Mouse (Mus musculus): ENCODE measurements around the gene Gm10272.
"Not testable (repeated sequence)": the region's sequence is repeated elsewhere in the genome, so short reads cannot be mapped to it uniquely, and the experiment has no call there.

Gene Gm10272

DNA sequence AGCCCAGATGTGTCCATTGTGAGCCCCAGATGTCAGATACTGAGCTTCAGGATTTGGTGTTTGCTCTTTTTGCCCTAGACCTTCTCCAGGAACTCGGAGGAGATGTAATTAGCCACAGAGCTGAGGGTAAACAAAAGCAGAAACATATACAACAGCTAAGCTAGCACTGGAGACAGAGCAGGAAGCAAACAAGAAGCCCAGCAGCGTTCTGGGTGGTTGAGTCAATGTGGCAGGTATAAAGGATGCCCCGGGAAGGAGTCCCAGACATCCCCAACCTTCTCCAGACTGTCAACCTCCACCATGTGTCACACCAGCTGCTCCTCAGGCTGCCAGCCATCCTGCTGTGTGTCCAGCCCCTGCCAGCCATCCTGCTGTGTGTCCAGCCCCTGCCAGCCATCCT lies 19.8 kb downstream of the Gm10272 start, which contains the start of gene Gm10100:
TSS of gene Gm10100 (plus strand) at position 301 of the 400 bp plus-strand sequence.
- DNase-seq (ENCODE audit: low read depth in 1 of 2, low spot score in 2 of 2) = no peak

- DNase-seq (ENCODE audit: low read depth in 1 of 2, low spot score in 2 of 2) = no peak
These were observed 21.9 kb downstream of the Gm10272 start for GRCm38 (mm10) chr10:77728280-77728679.

DNA sequence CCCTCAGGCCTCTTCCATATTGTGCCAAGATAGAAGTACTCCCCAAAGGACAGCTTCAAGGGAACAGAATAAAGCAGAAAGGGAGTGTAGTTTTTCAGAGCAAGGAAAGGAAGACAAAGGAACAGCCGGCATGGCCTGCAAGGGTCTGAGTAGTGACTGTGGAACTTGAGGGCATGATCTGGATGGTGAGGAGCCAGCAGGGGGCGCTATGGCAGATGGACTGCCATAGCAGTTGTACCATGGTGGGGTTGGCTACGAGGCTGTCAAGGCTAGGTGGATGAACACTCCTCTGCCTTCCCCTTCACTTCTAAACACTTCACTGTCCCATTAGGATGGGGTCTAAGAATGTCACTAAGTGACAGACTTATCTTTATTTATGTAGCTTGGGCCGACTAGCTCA lies 22.8 kb downstream of the Gm10272 start:
- DNase-seq (ENCODE audit: low read depth in 1 of 2, low spot score in 2 of 2) = no peak

- no peak for DNase-seq (ENCODE audit: low read depth in 1 of 2, low spot score in 2 of 2)
These were observed 29.5 kb downstream of the Gm10272 start for GRCm38 (mm10) chr10:77735928-77736327.

DNA sequence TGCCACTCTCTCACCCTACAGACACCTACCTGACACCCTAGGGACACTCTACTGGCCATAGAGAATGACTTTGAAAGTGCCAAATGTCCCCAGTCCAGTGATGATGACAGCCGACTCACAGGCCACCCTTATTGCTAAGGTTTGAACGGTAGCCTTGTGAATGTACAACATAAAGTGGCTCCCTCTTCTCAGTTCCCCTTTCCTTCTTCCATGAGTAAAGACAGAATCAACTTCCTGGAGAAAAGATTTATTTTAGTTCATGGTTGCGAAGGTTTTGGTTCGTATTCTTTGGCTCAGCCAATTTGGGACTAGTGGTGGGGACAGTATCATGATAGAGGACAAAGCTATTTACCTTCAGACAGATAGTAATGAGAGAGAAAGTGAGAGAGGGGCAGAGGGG lies 32.5 kb downstream of the Gm10272 start:
- no peak for DNase-seq (ENCODE audit: low read depth in 1 of 2, low spot score in 2 of 2)

DNA sequence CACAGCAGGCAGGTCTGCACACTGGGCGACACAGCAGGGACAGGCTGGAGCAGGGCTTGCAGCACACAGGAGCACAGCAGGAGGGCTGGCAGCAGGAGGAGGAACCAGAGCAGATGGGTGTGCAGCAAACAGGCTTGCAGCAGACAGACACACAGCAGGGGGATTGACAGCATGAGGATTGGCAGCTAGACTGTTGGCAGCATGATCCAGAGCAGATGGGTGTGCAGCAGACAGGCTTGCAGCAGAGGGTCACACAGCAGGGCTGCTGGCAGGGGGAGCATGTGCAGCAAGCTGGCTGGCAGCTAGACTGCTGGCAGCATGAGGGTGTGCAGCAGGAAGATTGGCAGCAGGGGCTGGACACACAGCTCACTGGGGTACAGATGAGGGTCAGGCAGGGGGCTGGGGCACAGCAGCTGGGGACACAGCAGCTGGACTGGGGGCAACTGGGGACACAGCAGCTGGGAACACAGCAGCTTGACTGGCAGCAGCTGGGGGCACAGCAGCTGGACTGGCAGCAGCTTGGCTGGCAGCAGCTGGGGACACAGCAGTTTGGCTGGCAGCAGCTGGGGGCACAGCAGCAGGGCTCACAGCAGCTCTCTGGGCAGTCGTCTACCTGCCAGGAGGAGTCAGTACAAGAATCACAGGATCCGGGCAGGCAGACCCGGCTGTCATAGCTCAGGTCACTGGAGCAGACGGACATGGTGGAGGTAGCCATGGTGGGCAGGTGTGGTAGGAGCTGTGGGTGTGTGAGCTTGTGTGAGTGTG lies 35.7 kb downstream of the Gm10272 start, which contains the start of gene Gm18596:
TSS of gene Gm18596 (minus strand) at position 715 of the 765 bp plus-strand sequence.
- DNase-seq (ENCODE audit: low read depth in 1 of 2, low spot score in 2 of 2) = not testable (repeated sequence)

GRCm38 (mm10) chr10:77750686-77751085 lies 44.3 kb downstream of the Gm10272 start:
- not testable (repeated sequence) for DNase-seq (ENCODE audit: low read depth in 1 of 2, low spot score in 2 of 2)

DNA sequence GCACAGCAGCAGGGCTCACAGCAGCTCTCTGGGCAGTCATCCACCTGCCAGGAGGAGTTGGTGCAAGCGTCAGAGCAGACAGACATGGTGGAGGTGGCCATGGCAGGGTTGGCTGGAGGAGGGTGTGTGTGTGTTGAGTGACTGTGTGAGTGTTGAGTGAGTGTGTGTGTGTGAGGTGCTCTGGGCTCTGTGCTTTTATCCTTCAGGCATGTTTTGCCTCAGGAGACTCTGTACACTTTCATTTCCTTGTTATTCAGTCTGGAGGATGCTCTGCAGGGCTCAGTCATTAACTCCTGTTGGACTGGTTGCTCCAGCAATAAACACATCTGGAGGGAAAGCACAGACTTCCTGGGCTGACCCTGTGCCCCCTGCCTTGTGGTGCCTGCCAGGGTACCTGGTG lies 44.8 kb downstream of the Gm10272 start, which contains the start of gene Gm9736:
TSS of gene Gm9736 (minus strand) at position 101 of the 400 bp plus-strand sequence.
- DNase-seq (ENCODE audit: low read depth in 1 of 2, low spot score in 2 of 2) = not testable (repeated sequence)

GRCm38 (mm10) chr10:77752312-77752711 lies 45.9 kb downstream of the Gm10272 start:
- DNase-seq (ENCODE audit: low read depth in 1 of 2, low spot score in 2 of 2) = not testable (repeated sequence)

- DNase-seq (ENCODE audit: low read depth in 1 of 2, low spot score in 2 of 2) = no peak
These were observed 47.0 kb downstream of the Gm10272 start for GRCm38 (mm10) chr10:77753448-77753847.

Measured in monocyte, adult 2 months (primary cell).